Mouse (Mus musculus): ENCODE measurements at regions not wholly inside any gene's neighbourhood (a gene's known extent, or its start where the extent isn't known, plus 50 kb on each side); places are given as distances from the start of the nearest gene placed in this dataset.

- H3K36me3 ChIP-seq (replicated peaks), result no peaks in the 10 kb centered on the region
- TF ChIP-seq GATA2 (IDR thresholded peaks at IDR 0.05; ENCODE audit: borderline replicate concordance, low read depth, low read length) (no peak), CTCF (IDR thresholded peaks at IDR 0.05; ENCODE audit: low read depth, low read length) (no peak), POLR2AphosphoS5 (IDR thresholded peaks at IDR 0.05; ENCODE audit: insufficient replicate concordance, low read depth, low read length) (no peak), GATA1 (IDR thresholded peaks at IDR 0.05; ENCODE audit: borderline replicate concordance, low read length) (no peak), TAL1 (conservative IDR thresholded peaks at IDR 0.05; ENCODE audit: low read depth, low read length) (no peak)
- no peaks in the 10 kb centered on the region for H3K4me1 ChIP-seq (ENCODE audit: insufficient read depth, low read depth, low read length)
- no peaks in the 10 kb centered on the region for H3K27me3 ChIP-seq (ENCODE audit: insufficient read depth, low read length)
- H3K4me3 ChIP-seq (ENCODE audit: low read depth, low read length), result no peak overlapping the region
- ATAC-seq (ENCODE audit: extremely low read depth, insufficient number of reproducible peaks, low FRiP score, poor library complexity, severe bottlenecking) (no peak), DNase-seq (ENCODE audit: low spot score) (no peak)
- H3K9me3 ChIP-seq (replicated peaks), result peaks cover 22% of the 10 kb centered on the region
Observed at GRCm38 (mm10) chr9:30076006-30076405, 113.1 kb upstream of the Ntm start.

GRCm38 (mm10) chr9:30076482-30076881 lies 113.5 kb upstream of the Ntm start:
- ATAC-seq (ENCODE audit: extremely low read depth, insufficient number of reproducible peaks, low FRiP score, poor library complexity, severe bottlenecking), result no peak
- H3K36me3 ChIP-seq (replicated peaks), result no peaks in the 10 kb centered on the region
- H3K27me3 ChIP-seq (ENCODE audit: insufficient read depth, low read length), result no peaks in the 10 kb centered on the region
- no peak for DNase-seq (ENCODE audit: low spot score)
- H3K4me3 ChIP-seq (ENCODE audit: low read depth, low read length), result no peak overlapping the region
- H3K9me3 ChIP-seq (replicated peaks), result peaks cover 22% of the 10 kb centered on the region
- no peaks in the 10 kb centered on the region for H3K4me1 ChIP-seq (ENCODE audit: insufficient read depth, low read depth, low read length)
- TF ChIP-seq CTCF (IDR thresholded peaks at IDR 0.05; ENCODE audit: low read depth, low read length) (no peak), GATA1 (IDR thresholded peaks at IDR 0.05; ENCODE audit: borderline replicate concordance, low read length) (no peak), POLR2AphosphoS5 (IDR thresholded peaks at IDR 0.05; ENCODE audit: insufficient replicate concordance, low read depth, low read length) (no peak), GATA2 (IDR thresholded peaks at IDR 0.05; ENCODE audit: borderline replicate concordance, low read depth, low read length) (no peak), TAL1 (conservative IDR thresholded peaks at IDR 0.05; ENCODE audit: low read depth, low read length) (no peak)

- no peak overlapping the region for H3K4me3 ChIP-seq (ENCODE audit: low read depth, low read length)
- H3K4me1 ChIP-seq (ENCODE audit: insufficient read depth, low read depth, low read length), result no peaks in the 10 kb centered on the region
- TF ChIP-seq POLR2AphosphoS5 (IDR thresholded peaks at IDR 0.05; ENCODE audit: insufficient replicate concordance, low read depth, low read length) (no peak), CTCF (IDR thresholded peaks at IDR 0.05; ENCODE audit: low read depth, low read length) (no peak), TAL1 (conservative IDR thresholded peaks at IDR 0.05; ENCODE audit: low read depth, low read length) (no peak), GATA2 (IDR thresholded peaks at IDR 0.05; ENCODE audit: borderline replicate concordance, low read depth, low read length) (no peak), GATA1 (IDR thresholded peaks at IDR 0.05; ENCODE audit: borderline replicate concordance, low read length) (no peak)
- H3K36me3 ChIP-seq (replicated peaks), result no peaks in the 10 kb centered on the region
- peaks cover 16% of the 10 kb centered on the region for H3K9me3 ChIP-seq (replicated peaks)
- DNase-seq (ENCODE audit: low spot score), result no peak
- no peaks in the 10 kb centered on the region for H3K27me3 ChIP-seq (ENCODE audit: insufficient read depth, low read length)
- no peak for ATAC-seq (ENCODE audit: extremely low read depth, insufficient number of reproducible peaks, low FRiP score, poor library complexity, severe bottlenecking)
Observed at GRCm38 (mm10) chr9:30101942-30102341, 139.0 kb upstream of the Ntm start.

GRCm38 (mm10) chr9:30122371-30122770 lies 159.4 kb upstream of the Ntm start:
- Histone ChIP-seq H3K9me3 (replicated peaks) (0 out of 2 replicates have a peak, but pooled peaks cover 2% of the 10 kb centered on the region), H3K27me3 (ENCODE audit: insufficient read depth, low read length) (no peaks in the 10 kb centered on the region), H3K4me1 (ENCODE audit: insufficient read depth, low read depth, low read length) (no peaks in the 10 kb centered on the region), H3K36me3 (replicated peaks) (no peaks in the 10 kb centered on the region), H3K4me3 (ENCODE audit: low read depth, low read length) (no peak overlapping the region)
- TF ChIP-seq POLR2AphosphoS5 (IDR thresholded peaks at IDR 0.05; ENCODE audit: insufficient replicate concordance, low read depth, low read length), result no peak
- ATAC-seq (ENCODE audit: extremely low read depth, insufficient number of reproducible peaks, low FRiP score, poor library complexity, severe bottlenecking), result no peak
- no peak for DNase-seq (ENCODE audit: low spot score)

GRCm38 (mm10) chr9:30129151-30129550 lies 166.2 kb upstream of the Ntm start:
- Histone ChIP-seq H3K4me1 (ENCODE audit: insufficient read depth, low read depth, low read length) (no peaks in the 10 kb centered on the region), H3K9me3 (replicated peaks) (peaks cover 2% of the 10 kb centered on the region; the same call in 1 of the 2 replicates), H3K36me3 (replicated peaks) (no peaks in the 10 kb centered on the region), H3K27me3 (ENCODE audit: insufficient read depth, low read length) (no peaks in the 10 kb centered on the region), H3K4me3 (ENCODE audit: low read depth, low read length) (no peak overlapping the region)
- TF ChIP-seq TAL1 (conservative IDR thresholded peaks at IDR 0.05; ENCODE audit: low read depth, low read length), result no peak
- no peak for TF ChIP-seq CTCF (IDR thresholded peaks at IDR 0.05; ENCODE audit: low read depth, low read length)
- no peak for TF ChIP-seq POLR2AphosphoS5 (IDR thresholded peaks at IDR 0.05; ENCODE audit: insufficient replicate concordance, low read depth, low read length)
- ATAC-seq (ENCODE audit: extremely low read depth, insufficient number of reproducible peaks, low FRiP score, poor library complexity, severe bottlenecking) (no peak), DNase-seq (ENCODE audit: low spot score) (no peak)

- Histone ChIP-seq H3K4me1 (ENCODE audit: insufficient read depth, low read depth, low read length) (no peaks in the 10 kb centered on the region), H3K27me3 (ENCODE audit: insufficient read depth, low read length) (no peaks in the 10 kb centered on the region), H3K36me3 (replicated peaks) (no peaks in the 10 kb centered on the region), H3K9me3 (replicated peaks) (peaks cover 2% of the 10 kb centered on the region), H3K4me3 (ENCODE audit: low read depth, low read length) (no peak overlapping the region)
- no peak for ATAC-seq (ENCODE audit: extremely low read depth, insufficient number of reproducible peaks, low FRiP score, poor library complexity, severe bottlenecking)
- DNase-seq (ENCODE audit: low spot score), result no peak
- no peak for TF ChIP-seq GATA2 (IDR thresholded peaks at IDR 0.05; ENCODE audit: borderline replicate concordance, low read depth, low read length)
- TF ChIP-seq CTCF (IDR thresholded peaks at IDR 0.05; ENCODE audit: low read depth, low read length), result no peak
- TF ChIP-seq TAL1 (conservative IDR thresholded peaks at IDR 0.05; ENCODE audit: low read depth, low read length), result no peak
- TF ChIP-seq POLR2AphosphoS5 (IDR thresholded peaks at IDR 0.05; ENCODE audit: insufficient replicate concordance, low read depth, low read length), result no peak
- TF ChIP-seq GATA1 (IDR thresholded peaks at IDR 0.05; ENCODE audit: borderline replicate concordance, low read length), result no peak
Observed at GRCm38 (mm10) chr9:30131626-30132025, 168.7 kb upstream of the Ntm start.

GRCm38 (mm10) chr9:30134303-30134702 lies 171.4 kb upstream of the Ntm start:
- TF ChIP-seq GATA1 (IDR thresholded peaks at IDR 0.05; ENCODE audit: borderline replicate concordance, low read length) (no peak), TAL1 (conservative IDR thresholded peaks at IDR 0.05; ENCODE audit: low read depth, low read length) (no peak), POLR2AphosphoS5 (IDR thresholded peaks at IDR 0.05; ENCODE audit: insufficient replicate concordance, low read depth, low read length) (no peak), GATA2 (IDR thresholded peaks at IDR 0.05; ENCODE audit: borderline replicate concordance, low read depth, low read length) (no peak), CTCF (IDR thresholded peaks at IDR 0.05; ENCODE audit: low read depth, low read length) (no peak)
- no peak for ATAC-seq (ENCODE audit: extremely low read depth, insufficient number of reproducible peaks, low FRiP score, poor library complexity, severe bottlenecking)
- peaks cover 20% of the 10 kb centered on the region for H3K9me3 ChIP-seq (replicated peaks)
- no peaks in the 10 kb centered on the region for H3K27me3 ChIP-seq (ENCODE audit: insufficient read depth, low read length)
- no peaks in the 10 kb centered on the region for H3K4me1 ChIP-seq (ENCODE audit: insufficient read depth, low read depth, low read length)
- H3K4me3 ChIP-seq (ENCODE audit: low read depth, low read length), result no peak overlapping the region
- DNase-seq (ENCODE audit: low spot score), result no peak
- H3K36me3 ChIP-seq (replicated peaks), result no peaks in the 10 kb centered on the region

Data from G1E (cell line).